Mouse (Mus musculus) testis, adult 2 months (tissue): ENCODE measurements around the gene Inip.

Experiments
- CTCF ChIP-seq: fragments of 200-500 bp; IDR thresholded peaks from 2 replicates; pipeline ENCODE4 v1.5.1; 2012; ENCODE audit warnings: low read depth, mild to moderate bottlenecking, inconsistent platforms, low read length, moderate library complexity; ENCODE audit not compliant: control insufficient read depth, insufficient read depth, insufficient replicate concordance
- POLR2A ChIP-seq: fragments of 200-500 bp; IDR thresholded peaks from 2 replicates; pipeline ENCODE4 v1.6.1; 2012; ENCODE audit warnings: low read depth, mild to moderate bottlenecking, inconsistent platforms, low read length, moderate library complexity; ENCODE audit not compliant: control insufficient read depth

DNA sequence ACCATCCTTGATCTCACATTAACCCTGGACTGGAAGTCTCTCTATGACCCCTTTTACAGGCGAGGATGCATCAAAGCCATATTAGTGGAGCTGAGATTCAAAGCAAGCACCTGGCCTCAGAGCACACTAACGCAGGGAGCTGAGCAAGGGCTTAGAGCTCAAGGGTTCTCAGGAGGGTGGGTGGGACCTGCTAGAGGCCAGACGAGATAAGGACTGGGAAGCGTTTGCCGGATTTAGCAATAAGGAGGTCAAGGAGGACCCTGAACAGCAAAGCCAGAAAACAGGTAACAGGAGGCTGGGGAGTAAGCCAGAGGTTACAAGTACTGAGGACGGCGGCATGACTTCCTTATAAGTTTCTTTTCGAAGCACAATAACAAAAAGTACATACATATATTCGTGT, 15.1 kb upstream of the Inip start:
- TF ChIP-seq POLR2A = no peak
- no peak for TF ChIP-seq CTCF
